Comparison of ENCODE assay signal across 10 mouse cellular contexts in genomic region chr10:4553442-4554119, GRCm38 (mm10). TPM values are rescaled to one million over a fixed set of nuclear protein-coding genes. Genes with fewer than 3 reads are reported as not detected.
DNase-seq lines count a peak whose midpoint lies in the region; ATAC-seq lines count a peak whose summit lies in the region.
"Had no signal": no experiment of that assay in that cellular context is flagged by ENCODE, and none has a peak within 500 bp of the region (broad histone marks: within the 10 kb centered on the region; RNA-seq: fewer than 3 reads in every experiment).

No protein-coding gene starts in this region.

- peak; percentile 82 for ATAC-seq in hindbrain, embryonic 15.5 days (ENCODE audit: low FRiP score, low read depth)
- no peak for ATAC-seq in activated CD4-positive, CD25-positive, alpha-beta regulatory T cell, adult 4 months

- 48% methylated on average over 9 of the region's 9 CpGs for WGBS in hindbrain, embryonic 15.5 days

- H3K27me3 ChIP-seq in hindbrain, embryonic 15.5 days: no peaks in the 10 kb centered on the region
- H3K27me3 ChIP-seq: embryonic facial prominence, embryonic 15.5 days had no signal

- no peak overlapping the region for H3K9ac ChIP-seq in hindbrain, embryonic 15.5 days
- H3K9ac ChIP-seq: embryonic facial prominence, embryonic 15.5 days had no signal

- no peak overlapping the region for H3K4me3 ChIP-seq in hindbrain, embryonic 15.5 days
- H3K4me3 ChIP-seq: embryonic facial prominence, embryonic 15.5 days had no signal

- DNase-seq in adrenal gland, adult 8-10 months: peak; percentile 9
- no peak for DNase-seq in adrenal gland, postnatal 4 days (ENCODE audit: low spot score in 2 of 2)
- peak; percentile 60 for DNase-seq in adrenal gland, postnatal 10 days
- DNase-seq in lung, postnatal 10 days: peak; percentile 39
- DNase-seq in retina, embryonic 14.5 days (ENCODE audit: low spot score): no peak
- no peak for DNase-seq in layer of hippocampus, adult 18-20 months (ENCODE audit: low spot score in 2 of 2)
- DNase-seq: right cerebral cortex, postnatal 4 days had no signal

- H3K36me3 ChIP-seq in hindbrain, embryonic 15.5 days: no peaks in the 10 kb centered on the region
- H3K36me3 ChIP-seq: embryonic facial prominence, embryonic 15.5 days had no signal

- H3K27ac ChIP-seq in hindbrain, embryonic 15.5 days (replicated peaks): no peak overlapping the region
- H3K27ac ChIP-seq: embryonic facial prominence, embryonic 15.5 days had no signal

- H3K9me3 ChIP-seq in hindbrain, embryonic 15.5 days: no peaks in the 10 kb centered on the region
- H3K9me3 ChIP-seq: embryonic facial prominence, embryonic 15.5 days had no signal

- no peak overlapping the region for H3K4me2 ChIP-seq in hindbrain, embryonic 15.5 days
- H3K4me2 ChIP-seq: embryonic facial prominence, embryonic 15.5 days had no signal

- no peaks in the 10 kb centered on the region for H3K4me1 ChIP-seq in hindbrain, embryonic 15.5 days (replicated peaks)
- H3K4me1 ChIP-seq: embryonic facial prominence, embryonic 15.5 days had no signal

RNA-seq across cellular contexts. Expression of gene Esr1, which starts 57.8 kb away (rescaled TPM):
- 10 to 100 TPM; 27.6 to 36.1 (median 30.4) TPM for total RNA-seq in adrenal gland, adult 8-10 months (2022)
- 10 to 100 TPM in 1 of 2 experiments, 1 to 10 TPM in 1; 9.5 to 11.0 TPM for total RNA-seq in adrenal gland, postnatal 4 days (2021)
- 10 to 100 TPM; 16.2 to 24.5 TPM for total RNA-seq in adrenal gland, postnatal 10 days (2021)
- 0.45 and 0.49 TPM in 2 replicates for polyA plus RNA-seq in hindbrain, embryonic 15.5 days (2015; fragmentation: Nextera tagmentation; extraction: Ambion mirVana)
- total RNA-seq in layer of hippocampus, adult 18-20 months (2021): 1 to 10 TPM; 3.4 to 4.5 TPM
- 1 to 10 TPM in 1 of 2 experiments, under 1 TPM in 1; 0.68 to 7.2 TPM for polyA plus RNA-seq in activated CD4-positive, CD25-positive, alpha-beta regulatory T cell, adult 4 months (2017; shearing (Covaris generic))

Comparison
In these comparisons a context has a peak if more than half of its experiments do, and no peak if none do; other contexts are left out.
1. DNase-seq: peak in adrenal gland, adult 8-10 months (single experiment), adrenal gland, postnatal 10 days (single experiment) and lung, postnatal 10 days (single experiment); none in adrenal gland, postnatal 4 days (0 of 2), retina, embryonic 14.5 days (single experiment) and layer of hippocampus, adult 18-20 months (0 of 2).